In the genomic region with DNA sequence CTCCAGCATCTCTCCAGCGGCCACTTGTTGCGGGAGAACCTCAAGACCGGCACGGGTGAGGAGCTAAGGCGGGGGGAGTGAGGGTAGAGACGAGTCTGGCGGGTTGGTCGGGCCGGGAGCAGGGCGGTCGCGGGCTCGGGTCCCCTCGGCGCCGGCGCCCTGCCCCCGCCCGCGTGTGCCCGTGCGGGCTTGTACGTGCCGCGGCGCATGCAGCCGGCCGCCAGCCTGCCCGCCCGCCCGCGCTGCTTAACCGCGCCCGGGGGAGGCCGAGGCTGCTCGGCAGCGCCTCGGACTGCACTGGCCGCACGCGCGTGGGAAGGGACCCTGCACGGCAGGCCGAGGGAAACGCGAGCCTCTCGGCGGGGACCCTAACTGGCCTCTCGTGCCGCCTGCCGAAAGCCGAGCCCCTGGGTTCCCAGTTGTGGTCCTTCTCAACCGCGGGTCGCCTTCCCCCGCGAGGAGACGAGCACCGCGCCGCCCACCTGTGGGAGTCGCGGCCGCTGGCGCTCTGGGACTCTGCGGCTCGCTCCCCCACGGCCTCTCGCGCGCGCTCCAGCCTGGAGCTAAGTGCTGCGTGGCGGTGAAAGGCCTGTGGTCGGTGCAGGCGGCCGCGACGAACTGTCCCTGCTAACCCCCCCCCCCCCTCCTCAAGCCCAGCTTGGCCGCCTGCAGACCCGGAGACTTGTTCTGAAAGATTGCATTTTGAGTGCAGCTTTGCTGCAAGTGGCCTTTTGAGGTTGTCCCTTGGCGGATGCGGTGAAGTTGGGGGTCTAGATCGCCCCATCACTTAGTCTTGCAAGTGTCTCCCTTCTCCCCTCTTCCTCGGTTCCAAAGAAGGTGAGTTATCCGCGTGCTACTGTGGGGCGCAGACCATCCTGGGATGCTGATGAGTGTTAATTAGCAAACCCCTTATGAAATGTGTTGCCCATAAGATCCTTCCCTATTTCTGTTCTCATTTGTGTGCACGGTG, we compare ENCODE assay signal across 9 mouse cellular contexts. TPM values are rescaled to one million over a fixed set of nuclear protein-coding genes. Genes with fewer than 3 reads are reported as not detected.
DNase-seq lines count a peak whose midpoint lies in the region; ATAC-seq and TF ChIP-seq lines count a peak whose summit lies in the region.
"Had no signal": no experiment of that assay in that cellular context is flagged by ENCODE, and none has a peak within 500 bp of the region (broad histone marks: within the 10 kb centered on the region; RNA-seq: fewer than 3 reads in every experiment).

No protein-coding gene starts in this region.

- H3K36me3 ChIP-seq in heart, embryonic 10.5 days, result peaks cover 4% of the 10 kb centered on the region; the same call in 1 of the 2 replicates
- no peaks in the 10 kb centered on the region for H3K36me3 ChIP-seq in liver, embryonic 13.5 days
- H3K36me3 ChIP-seq: G1E had no signal

- no peaks in the 10 kb centered on the region for H3K27me3 ChIP-seq in heart, embryonic 10.5 days (ENCODE audit: insufficient read depth, poor library complexity, severe bottlenecking)
- no peaks in the 10 kb centered on the region for H3K27me3 ChIP-seq in cerebellum, adult 2 months (ENCODE audit: control insufficient read depth, insufficient read depth, low read length)
- peaks cover 37% of the 10 kb centered on the region for H3K27me3 ChIP-seq in liver, embryonic 13.5 days

- H3K4me3 ChIP-seq in heart, embryonic 10.5 days, result peak overlapping the region; percentile 93
- peak overlapping the region; percentile 75 for H3K4me3 ChIP-seq in cerebellum, adult 2 months (replicated peaks; ENCODE audit: insufficient read depth, low read depth, low read length)
- H3K4me3 ChIP-seq in liver, embryonic 13.5 days (replicated peaks), result peak overlapping the region; percentile 67

- WGBS in heart, embryonic 10.5 days, result under 1% methylated on average over 90 of the region's 90 CpGs
- WGBS in cerebellum, adult 2 months, result 1% methylated on average over 83 of the region's 90 CpGs
- WGBS in liver, embryonic 13.5 days (ENCODE audit: insufficient replicate concordance), result 2% methylated on average over 73 of the region's 90 CpGs

- peak overlapping the region; percentile 75 for H3K9ac ChIP-seq in liver, embryonic 13.5 days

- H3K4me2 ChIP-seq in liver, embryonic 13.5 days, result peak overlapping the region; percentile 91

- intact Hi-C loops in heart, postnatal 25 days (cut with DNase I), result no loop called here

- H3K4me1 ChIP-seq in heart, embryonic 10.5 days, result peaks cover 30% of the 10 kb centered on the region
- peaks cover 15% of the 10 kb centered on the region for H3K4me1 ChIP-seq in cerebellum, adult 2 months (ENCODE audit: control insufficient read depth, insufficient read depth, low read length)
- H3K4me1 ChIP-seq in liver, embryonic 13.5 days (replicated peaks), result peaks cover 16% of the 10 kb centered on the region

- no peak for DNase-seq in heart, embryonic 10.5 days (ENCODE audit: low spot score)
- no peak for DNase-seq in heart, postnatal 25 days (ENCODE audit: low spot score)
- DNase-seq in CD4-positive, CD25-positive, alpha-beta regulatory T cell, adult 2 months (ENCODE audit: low read depth, low spot score), result peak; percentile 19
- DNase-seq in cerebellum, adult 2 months, result peak; percentile 52 to 55
- no peak for DNase-seq in liver, embryonic 13.5 days
- DNase-seq in retina, postnatal 1 day, result peak; percentile 63
- DNase-seq in B cell, adult 2 months, result no peak

- peak overlapping the region; percentile 97 for H3K27ac ChIP-seq in heart, embryonic 10.5 days
- peak overlapping the region; percentile 93 for H3K27ac ChIP-seq in cerebellum, adult 2 months (ENCODE audit: insufficient read depth, low read length)
- H3K27ac ChIP-seq in liver, embryonic 13.5 days, result no peak overlapping the region; the same call in 1 of the 2 replicates

- no peaks in the 10 kb centered on the region for H3K9me3 ChIP-seq in heart, embryonic 10.5 days
- H3K9me3 ChIP-seq in liver, embryonic 13.5 days (replicated peaks), result no peaks in the 10 kb centered on the region

- no peak for TF ChIP-seq CTCF in cerebellum, adult 2 months (IDR thresholded peaks at IDR 0.05; ENCODE audit: borderline replicate concordance, insufficient read depth, low read depth, low read length)

- ATAC-seq in granulocyte monocyte progenitor cell, adult 5-6 weeks (replicated peaks; ENCODE audit: poor library complexity, severe bottlenecking), result peak; percentile 29
- peak; percentile 60 for ATAC-seq in liver, embryonic 13.5 days (ENCODE audit: low read depth)

- 0 out of 2 replicates have a peak, but pooled peaks have one; percentile 11 for TF ChIP-seq POLR2A in cerebellum, adult 2 months (IDR thresholded peaks at IDR 0.05; ENCODE audit: borderline replicate concordance, insufficient read depth, low read length)

RNA-seq across cellular contexts. Expression of a gene that starts 1.1 kb away (rescaled TPM):
- polyA plus RNA-seq in heart, embryonic 10.5 days (2016; fragmentation: Nextera tagmentation; extraction: Ambion mirVana), result 28.5 and 30.4 TPM in 2 replicates
- total RNA-seq in heart, postnatal 25 days (2021), result 10 to 100 TPM; 27.7 to 27.8 TPM
- polyA plus RNA-seq in cerebellum, adult 2 months (2012; rRNA removed), result 56.6 and 76.5 TPM in 2 replicates
- 10.6 and 12.3 TPM in 2 replicates for total RNA-seq in granulocyte monocyte progenitor cell, adult 5-6 weeks (2014; fragmentation: Nextera tagmentation)
- 27.4 and 37.0 TPM in 2 replicates for total RNA-seq in granulocyte monocyte progenitor cell, adult 5-6 weeks (2017)
- 7.1 and 9.4 TPM in 2 replicates for polyA plus RNA-seq in liver, embryonic 13.5 days (2015; fragmentation: Nextera tagmentation; extraction: Ambion mirVana)
- total RNA-seq: G1E had no signal
- polyA plus RNA-seq: G1E had no signal

Comparison
In these comparisons a context has a peak if more than half of its experiments do, and no peak if none do; other contexts are left out.
1. DNase-seq: peak in CD4-positive, CD25-positive, alpha-beta regulatory T cell, adult 2 months (single experiment), cerebellum, adult 2 months (2 of 2) and retina, postnatal 1 day (single experiment); none in heart, embryonic 10.5 days (single experiment), heart, postnatal 25 days (single experiment), liver, embryonic 13.5 days (single experiment) and B cell, adult 2 months (0 of 2).
2. Peak in every context shown above with its lines, with median percentiles within 50 percentile points of each other: H3K4me3 ChIP-seq.